Mouse (Mus musculus): ENCODE results near the gene Nmt1. TPM values are rescaled to one million over a fixed set of nuclear protein-coding genes. Genes with fewer than 3 reads are reported as not detected.
A peak's percentile ranks its signal among the peaks of the same experiment; 100 is the strongest.

The Nmt1 gene
- total and polyA plus RNA-seq, 3 experiments, result 29.8 to 147 (median 70.5) TPM

- TF ChIP-seq CHD1 (IDR thresholded peaks at IDR 0.05; ENCODE audit: low read depth, low read length), result 0 out of 2 replicates have a peak, but pooled peaks have one; percentile 14
- TF ChIP-seq KAT2A (conservative IDR thresholded peaks at IDR 0.05; ENCODE audit: low read depth, low read length), result peak; percentile 77; the same call in 1 of the 2 replicates
- TF ChIP-seq BHLHE40 (IDR thresholded peaks at IDR 0.05; ENCODE audit: borderline replicate concordance, low read depth, low read length), result peak; percentile 23; the same call in 1 of the 2 replicates
- TF ChIP-seq MAX (IDR thresholded peaks at IDR 0.05; ENCODE audit: low read length), result no peak
- no peak for TF ChIP-seq JUND (IDR thresholded peaks at IDR 0.05; ENCODE audit: low read depth, low read length)
- no peak for TF ChIP-seq MEF2A (IDR thresholded peaks at IDR 0.05; ENCODE audit: extremely low read depth, insufficient replicate concordance, low read depth, low read length, poor library complexity, severe bottlenecking)
- peak; percentile 99 to 100 for TF ChIP-seq POLR2A (IDR thresholded peaks at IDR 0.05; ENCODE audit: control insufficient read depth in 1 of 2, insufficient read depth in 1 of 2, low read depth in 1 of 2, low read length in 2 of 2, poor library complexity in 1 of 2)
- TF ChIP-seq GABPA (IDR thresholded peaks at IDR 0.05; ENCODE audit: low read depth, low read length), result no peak
- TF ChIP-seq MYC (IDR thresholded peaks at IDR 0.05; ENCODE audit: low read depth, low read length), result peak; percentile 1; the same call in 1 of the 2 replicates
- TF ChIP-seq CHD2 (IDR thresholded peaks at IDR 0.05; ENCODE audit: low read length), result no peak
These were observed 88.2 kb downstream of the Nmt1 start, which contains the start of gene Hexim1 (continued) for GRCm38 (mm10) chr11:103116008-103116818.

- peaks cover 29% of the 10 kb centered on the region for H3K79me2 ChIP-seq (ENCODE audit: control insufficient read depth, insufficient read depth, low read length, poor library complexity)
- H3K27ac ChIP-seq (ENCODE audit: control insufficient read depth, low read depth, low read length), result peak overlapping the region; percentile 42
- H3K4me1 ChIP-seq (ENCODE audit: control insufficient read depth in 1 of 2, insufficient read depth in 2 of 2, low read length in 2 of 2), result peaks cover 7 to 8% of the 10 kb centered on the region in 2 experiments; a peak in 3 of 4 replicates
- no peaks in the 10 kb centered on the region for H3K27me3 ChIP-seq (ENCODE audit: control insufficient read depth in 1 of 2, insufficient read depth in 2 of 2, low read length in 2 of 2)
- H3K9ac ChIP-seq (ENCODE audit: control insufficient read depth, low read depth, low read length, poor library complexity, severe bottlenecking), result peak overlapping the region; percentile 74
- TF ChIP-seq SIN3A (IDR thresholded peaks at IDR 0.05; ENCODE audit: low read length) (no peak), SMC3 (IDR thresholded peaks at IDR 0.05; ENCODE audit: low read depth, low read length) (peak; percentile 50), CTCF (IDR thresholded peaks at IDR 0.05 in 2 of 3, conservative IDR thresholded peaks at IDR 0.05 in 1 of 3; ENCODE audit: control insufficient read depth in 1 of 3, insufficient read depth in 1 of 3, low read depth in 2 of 3, low read length in 3 of 3, poor library complexity in 1 of 3, severe bottlenecking in 1 of 3) (peak; percentile 38 to 75 (median 68); a peak in 5 of 6 replicates), UBTF (IDR thresholded peaks at IDR 0.05; ENCODE audit: borderline replicate concordance, insufficient read depth, low read depth, low read length) (peak; percentile 59; the same call in 1 of the 2 replicates), HCFC1 (IDR thresholded peaks at IDR 0.05; ENCODE audit: low read depth, low read length) (no peak), USF1 (IDR thresholded peaks at IDR 0.05; ENCODE audit: low read depth, low read length) (0 out of 2 replicates have a peak, but pooled peaks have one; percentile 11), MAX (IDR thresholded peaks at IDR 0.05; ENCODE audit: low read length) (peak; percentile 13; the same call in 1 of the 2 replicates), ZC3H11A (IDR thresholded peaks at IDR 0.05; ENCODE audit: low read depth, low read length) (no peak), POLR2A (IDR thresholded peaks at IDR 0.05; ENCODE audit: control insufficient read depth in 1 of 2, insufficient read depth in 1 of 2, low read depth in 1 of 2, low read length in 2 of 2, poor library complexity in 1 of 2) (peak in 1 of 2 experiments; percentile 50; a peak in 1 of 4 replicates), RAD21 (IDR thresholded peaks at IDR 0.05; ENCODE audit: low read depth, low read length) (peak; percentile 29), CHD2 (IDR thresholded peaks at IDR 0.05; ENCODE audit: low read length) (no peak), JUND (IDR thresholded peaks at IDR 0.05; ENCODE audit: low read depth, low read length) (no peak), ZNF384 (IDR thresholded peaks at IDR 0.05; ENCODE audit: low read depth, low read length) (0 out of 2 replicates have a peak, but pooled peaks have one; percentile 13), KAT2A (conservative IDR thresholded peaks at IDR 0.05; ENCODE audit: low read depth, low read length) (0 out of 2 replicates have a peak, but pooled peaks have one; percentile 12), TBP (IDR thresholded peaks at IDR 0.05; ENCODE audit: low read depth, low read length) (peak; percentile 64; the same call in 1 of the 2 replicates), POLR2AphosphoS5 (IDR thresholded peaks at IDR 0.05; ENCODE audit: borderline replicate concordance, low read depth, low read length) (peak; percentile 48; the same call in 1 of the 2 replicates), ETS1 (IDR thresholded peaks at IDR 0.05; ENCODE audit: low read depth, low read length) (no peak)
- peak; percentile 83 for DNase-seq (ENCODE audit: low read depth, low spot score)
- peaks cover 0 to 16% of the 10 kb centered on the region in 2 experiments; a peak in 2 of 4 replicates for H3K36me3 ChIP-seq (ENCODE audit: control insufficient read depth in 1 of 2, insufficient read depth in 2 of 2, low read length in 2 of 2)
- H3K9me3 ChIP-seq (replicated peaks; ENCODE audit: insufficient read depth, low read length), result no peaks in the 10 kb centered on the region
- peak overlapping the region; percentile 49 to 69 for H3K4me3 ChIP-seq (ENCODE audit: control insufficient read depth in 1 of 2, insufficient read depth in 1 of 2, low read depth in 2 of 2, low read length in 2 of 2)
These were observed 89.1 kb downstream of the Nmt1 start for GRCm38 (mm10) chr11:103116959-103117590.

All from MEL (cell line).